Mouse (Mus musculus): Measurements from ENCODE around the gene Tut7.
"Not testable (repeated sequence)": the region's sequence is repeated elsewhere in the genome, so short reads cannot be mapped to it uniquely, and the experiment has no call there.

Gene Tut7

GRCm38 (mm10) chr13:59832454-59832853 lies 9.5 kb upstream of the Tut7 start:
- DNase-seq, result no peak

GRCm38 (mm10) chr13:59825966-59826365 lies 3.0 kb upstream of the Tut7 start:
- DNase-seq, result no peak

- no peak for DNase-seq
These were observed 2.1 kb downstream of the Tut7 start for GRCm38 (mm10) chr13:59820836-59821235.

GRCm38 (mm10) chr13:59820114-59820513 lies 2.8 kb downstream of the Tut7 start:
- no peak for DNase-seq

- no peak for DNase-seq
These were observed 5.6 kb downstream of the Tut7 start for GRCm38 (mm10) chr13:59817352-59817751.

GRCm38 (mm10) chr13:59814109-59814591 lies 8.8 kb downstream of the Tut7 start:
- no peak for DNase-seq

GRCm38 (mm10) chr13:59811581-59811980 lies 11.4 kb downstream of the Tut7 start:
- no peak for DNase-seq

GRCm38 (mm10) chr13:59801000-59801399 lies 21.9 kb downstream of the Tut7 start:
- DNase-seq, result no peak

- DNase-seq, result no peak
These were observed 22.9 kb downstream of the Tut7 start for GRCm38 (mm10) chr13:59800077-59800476.

GRCm38 (mm10) chr13:59798306-59798705 lies 24.6 kb downstream of the Tut7 start:
- DNase-seq, result no peak

GRCm38 (mm10) chr13:59796466-59796848 lies 26.5 kb downstream of the Tut7 start:
- DNase-seq, result no peak

GRCm38 (mm10) chr13:59795807-59796465 lies 27.0 kb downstream of the Tut7 start:
- DNase-seq, result no peak

GRCm38 (mm10) chr13:59794786-59795185 lies 28.2 kb downstream of the Tut7 start:
- no peak for DNase-seq

- DNase-seq, result no peak
These were observed 40.8 kb downstream of the Tut7 start, which contains the start of gene Gm49354 for GRCm38 (mm10) chr13:59782145-59782544. Gene Gm49354 (minus strand): TSS chr13:59782245.

- DNase-seq, result not testable (repeated sequence)
These were observed 43.1 kb downstream of the Tut7 start for GRCm38 (mm10) chr13:59779744-59780264.

- no peak for DNase-seq
These were observed 43.7 kb downstream of the Tut7 start for GRCm38 (mm10) chr13:59779213-59779612.

- no peak for DNase-seq
These were observed 47.8 kb downstream of the Tut7 start for GRCm38 (mm10) chr13:59775168-59775567.

GRCm38 (mm10) chr13:59771257-59771656 lies 51.7 kb downstream of the Tut7 start:
- DNase-seq, result peak; percentile 74

- no peak for DNase-seq
These were observed 52.1 kb downstream of the Tut7 start for GRCm38 (mm10) chr13:59770847-59771246.

- DNase-seq, result peak; percentile 86
These were observed 52.8 kb downstream of the Tut7 start for GRCm38 (mm10) chr13:59770164-59770562.

GRCm38 (mm10) chr13:59769296-59770163 lies 53.4 kb downstream of the Tut7 start, which contains the start of gene Isca1:
Gene Isca1 (minus strand): TSS chr13:59769810.
- DNase-seq, result peak; percentile 100

GRCm38 (mm10) chr13:59768531-59768930 lies 54.4 kb downstream of the Tut7 start:
- DNase-seq, result no peak

- no peak for DNase-seq
These were observed 56.0 kb downstream of the Tut7 start for GRCm38 (mm10) chr13:59766786-59767515.

Data from right cerebral cortex, postnatal 14 days (tissue).